In the genomic region with DNA sequence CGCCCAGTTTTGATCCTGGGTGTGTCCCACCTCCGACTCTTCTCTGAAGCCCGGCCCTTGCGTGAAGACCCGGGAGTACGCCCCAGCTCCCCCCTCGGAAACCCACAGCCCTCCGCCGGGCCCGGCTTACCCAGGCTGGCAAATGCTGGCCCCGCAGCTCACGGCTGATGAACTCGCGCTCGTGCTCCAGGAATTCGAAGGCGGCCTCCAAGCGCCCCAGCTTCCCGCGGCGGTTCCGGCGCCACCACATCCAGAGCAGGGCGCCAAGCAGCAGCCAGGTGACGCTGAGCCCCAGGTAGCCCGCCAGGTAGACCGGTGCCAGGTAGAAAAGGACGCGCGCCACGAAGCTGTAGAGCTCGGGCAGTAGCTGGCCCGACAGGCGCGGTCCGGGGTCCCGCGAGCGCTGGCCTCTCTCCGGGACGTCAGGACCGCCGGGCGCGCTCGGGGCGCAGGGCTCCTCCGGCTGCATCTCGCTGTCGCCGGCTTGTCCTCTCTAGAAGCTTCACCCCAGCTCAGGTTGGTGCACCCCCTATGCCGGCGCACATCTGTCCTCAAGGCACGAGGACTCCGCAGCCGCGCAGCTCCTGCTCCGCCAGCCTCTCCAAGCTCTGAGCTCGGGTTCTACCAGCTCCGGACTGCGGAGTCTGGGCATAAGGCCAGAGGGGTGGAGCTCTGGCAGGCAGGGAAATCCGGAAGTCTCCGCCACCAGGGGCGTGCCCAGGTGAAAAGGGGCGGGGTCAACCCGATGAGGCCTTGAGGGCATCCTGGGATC, we compare ENCODE assay signal across 9 mouse cellular contexts. TPM values are rescaled to one million over a fixed set of nuclear protein-coding genes. Genes with fewer than 3 reads are reported as not detected.
DNase-seq lines count a peak whose midpoint lies in the region; ATAC-seq and TF ChIP-seq lines count a peak whose summit lies in the region.
"Had no signal": no experiment of that assay in that cellular context is flagged by ENCODE, and none has a peak within 500 bp of the region (broad histone marks: within the 10 kb centered on the region; RNA-seq: fewer than 3 reads in every experiment).

Esyt3 (minus strand) TSS at position 637 of the 772 bp plus-strand sequence.

- H3K36me3 ChIP-seq in ES-Bruce4 (ENCODE audit: control insufficient read depth, insufficient read depth, low read length, poor library complexity, severe bottlenecking) = no peaks in the 10 kb centered on the region
- H3K36me3 ChIP-seq in embryonic facial prominence, embryonic 15.5 days = no peaks in the 10 kb centered on the region
- no peaks in the 10 kb centered on the region for H3K36me3 ChIP-seq in hindbrain, embryonic 15.5 days
- no peaks in the 10 kb centered on the region for H3K36me3 ChIP-seq in limb, embryonic 14.5 days (ENCODE audit: control insufficient read depth, insufficient read depth, low read length)
- no peaks in the 10 kb centered on the region for H3K36me3 ChIP-seq in midbrain, embryonic 11.5 days (ENCODE audit: control insufficient read depth, insufficient read depth, low read length)

- no peak for TF ChIP-seq CTCF in ES-Bruce4 (IDR thresholded peaks at IDR 0.05; ENCODE audit: low read depth, low read length)

- peak within 1 kb of the TSS; percentile 98 for H3K4me2 ChIP-seq in embryonic facial prominence, embryonic 15.5 days (replicated peaks)
- H3K4me2 ChIP-seq in hindbrain, embryonic 15.5 days = peak within 1 kb of the TSS; percentile 99
- H3K4me2 ChIP-seq in limb, embryonic 14.5 days (replicated peaks; ENCODE audit: low read depth, low read length, severe bottlenecking) = peak within 1 kb of the TSS; percentile 99
- peak within 1 kb of the TSS; percentile 88 for H3K4me2 ChIP-seq in midbrain, embryonic 11.5 days

- H3K4me1 ChIP-seq in ES-Bruce4 (ENCODE audit: control insufficient read depth, insufficient read depth, low read length) = no peaks in the 10 kb centered on the region
- H3K4me1 ChIP-seq in embryonic facial prominence, embryonic 15.5 days = peaks cover 16% of the 10 kb centered on the region
- H3K4me1 ChIP-seq in hindbrain, embryonic 15.5 days (replicated peaks) = peaks cover 16% of the 10 kb centered on the region
- peaks cover 9% of the 10 kb centered on the region; the same call in 1 of the 2 replicates for H3K4me1 ChIP-seq in limb, embryonic 14.5 days (ENCODE audit: control insufficient read depth, insufficient read depth, low read length)
- peaks cover 10% of the 10 kb centered on the region for H3K4me1 ChIP-seq in midbrain, embryonic 11.5 days (ENCODE audit: control insufficient read depth, insufficient read depth, low read length)

- DNase-seq in adrenal gland, adult 18-20 months (ENCODE audit: low spot score in 2 of 2) = peak; percentile 42
- DNase-seq in limb, embryonic 14.5 days (ENCODE audit: low spot score) = peak; percentile 59
- DNase-seq in midbrain, embryonic 11.5 days (ENCODE audit: low spot score, missing footprints) = peak; percentile 92
- peak; percentile 54 for DNase-seq in urinary bladder, adult 2 months (ENCODE audit: low spot score)
- DNase-seq in left cerebral cortex, adult 8-10 months (ENCODE audit: low spot score in 2 of 2) = no peak

- peak within 1 kb of the TSS; percentile 69 for H3K9ac ChIP-seq in ES-Bruce4 (ENCODE audit: low read depth, poor library complexity, severe bottlenecking)
- peak within 1 kb of the TSS; percentile 31; the same call in 1 of the 2 replicates for H3K9ac ChIP-seq in embryonic facial prominence, embryonic 15.5 days
- H3K9ac ChIP-seq in hindbrain, embryonic 15.5 days = peak within 1 kb of the TSS; percentile 25
- peak within 1 kb of the TSS; percentile 50 for H3K9ac ChIP-seq in limb, embryonic 14.5 days (ENCODE audit: low read depth, low read length, severe bottlenecking)
- H3K9ac ChIP-seq in midbrain, embryonic 11.5 days (ENCODE audit: low read length) = peak within 1 kb of the TSS; percentile 45

- H3K27ac ChIP-seq in ES-Bruce4 (ENCODE audit: insufficient read depth, low read length) = no peak within 1 kb of the TSS
- H3K27ac ChIP-seq in embryonic facial prominence, embryonic 15.5 days (replicated peaks) = no peak within 1 kb of the TSS
- no peak within 1 kb of the TSS for H3K27ac ChIP-seq in hindbrain, embryonic 15.5 days (replicated peaks)
- no peak within 1 kb of the TSS for H3K27ac ChIP-seq in limb, embryonic 14.5 days (replicated peaks; ENCODE audit: low read depth, low read length)
- H3K27ac ChIP-seq in midbrain, embryonic 11.5 days (ENCODE audit: low read depth, low read length) = no peak within 1 kb of the TSS

- peak within 1 kb of the TSS; percentile 77 for H3K4me3 ChIP-seq in ES-Bruce4 (ENCODE audit: low read depth, low read length)
- H3K4me3 ChIP-seq in embryonic facial prominence, embryonic 15.5 days (replicated peaks) = peak within 1 kb of the TSS; percentile 49
- H3K4me3 ChIP-seq in hindbrain, embryonic 15.5 days = peak within 1 kb of the TSS; percentile 48
- H3K4me3 ChIP-seq in limb, embryonic 14.5 days (replicated peaks; ENCODE audit: low read length) = peak within 1 kb of the TSS; percentile 48
- peak within 1 kb of the TSS; percentile 40 for H3K4me3 ChIP-seq in midbrain, embryonic 11.5 days (ENCODE audit: low read depth, low read length)
- H3K4me3 ChIP-seq: myocyte had no signal

- H3K9me3 ChIP-seq in ES-Bruce4 (replicated peaks; ENCODE audit: control insufficient read depth, insufficient read depth, low read length, poor library complexity, severe bottlenecking) = no peaks in the 10 kb centered on the region
- H3K9me3 ChIP-seq in embryonic facial prominence, embryonic 15.5 days (replicated peaks) = no peaks in the 10 kb centered on the region
- H3K9me3 ChIP-seq in hindbrain, embryonic 15.5 days = no peaks in the 10 kb centered on the region
- H3K9me3 ChIP-seq in limb, embryonic 14.5 days (ENCODE audit: control insufficient read depth, low read length) = no peaks in the 10 kb centered on the region
- no peaks in the 10 kb centered on the region for H3K9me3 ChIP-seq in midbrain, embryonic 11.5 days (ENCODE audit: control insufficient read depth, low read length)

- under 1% methylated on average over 65 of the region's 66 CpGs for WGBS in embryonic facial prominence, embryonic 15.5 days
- under 1% methylated on average over 62 of the region's 66 CpGs for WGBS in hindbrain, embryonic 15.5 days
- WGBS in limb, embryonic 14.5 days = 0% methylated on average over 50 of the region's 66 CpGs
- under 1% methylated on average over 64 of the region's 66 CpGs for WGBS in midbrain, embryonic 11.5 days

- TF ChIP-seq POLR2A in ES-Bruce4 (IDR thresholded peaks at IDR 0.05; ENCODE audit: insufficient read depth, low read length) = no peak
- no peak for TF ChIP-seq POLR2A in limb, embryonic 14.5 days (IDR thresholded peaks at IDR 0.05; ENCODE audit: borderline replicate concordance, extremely low read depth, insufficient read depth, insufficient read length)

- peak; percentile 62 for ATAC-seq in embryonic facial prominence, embryonic 15.5 days (ENCODE audit: insufficient number of reproducible peaks, low FRiP score, low TSS enrichment, low read depth)
- peak; percentile 79 for ATAC-seq in hindbrain, embryonic 15.5 days (ENCODE audit: low FRiP score, low read depth)
- ATAC-seq in limb, embryonic 14.5 days (ENCODE audit: low FRiP score, low read depth) = peak; percentile 55
- peak; percentile 59 for ATAC-seq in midbrain, embryonic 11.5 days (ENCODE audit: low FRiP score)

- no peak for TF ChIP-seq EP300 in ES-Bruce4 (IDR thresholded peaks at IDR 0.05; ENCODE audit: insufficient read depth, low read depth, low read length)

- peaks cover 2% of the 10 kb centered on the region; the same call in 1 of the 2 replicates for H3K27me3 ChIP-seq in ES-Bruce4 (ENCODE audit: control insufficient read depth, insufficient read depth, low read length, poor library complexity, severe bottlenecking)
- peaks cover 42% of the 10 kb centered on the region for H3K27me3 ChIP-seq in embryonic facial prominence, embryonic 15.5 days
- H3K27me3 ChIP-seq in hindbrain, embryonic 15.5 days = peaks cover 41% of the 10 kb centered on the region
- H3K27me3 ChIP-seq in limb, embryonic 14.5 days (ENCODE audit: control insufficient read depth, insufficient read depth, low read length) = peaks cover 36% of the 10 kb centered on the region
- peaks cover 32% of the 10 kb centered on the region for H3K27me3 ChIP-seq in midbrain, embryonic 11.5 days (ENCODE audit: control insufficient read depth, insufficient read depth, low read length)

RNA-seq across cellular contexts. Expression of gene Esyt3, which starts in this region (rescaled TPM):
- polyA plus RNA-seq in ES-Bruce4 (2011; ENCODE audit: insufficient read depth, insufficient read length, low read depth, missing spikeins) = 4.9 and 5.8 TPM in 2 replicates
- total RNA-seq in adrenal gland, adult 18-20 months (2021) = 1 to 10 TPM in 1 of 2 experiments, under 1 TPM in 1; 0.36 to 1.3 TPM
- polyA plus RNA-seq in embryonic facial prominence, embryonic 15.5 days (2015; fragmentation: Nextera tagmentation; extraction: Ambion mirVana) = 1.7 and 2.5 TPM in 2 replicates
- polyA plus RNA-seq in hindbrain, embryonic 15.5 days (2015; fragmentation: Nextera tagmentation; extraction: Ambion mirVana) = 0.76 and 0.87 TPM in 2 replicates
- polyA plus RNA-seq in limb, embryonic 14.5 days (2012; rRNA removed) = 1.1 and 1.2 TPM in 2 replicates
- 0.59 and 0.69 TPM in 2 replicates for polyA plus RNA-seq in limb, embryonic 14.5 days (2014; fragmentation: Nextera tagmentation; extraction: Ambion mirVana)
- 0.12 and 0.34 TPM in 2 replicates for polyA plus RNA-seq in midbrain, embryonic 11.5 days (2014; fragmentation: Nextera tagmentation; extraction: Ambion mirVana)
- polyA plus RNA-seq in urinary bladder, adult 2 months (2012; rRNA removed) = 5.3 and 8.2 TPM in 2 replicates
- total RNA-seq in left cerebral cortex, adult 8-10 months (2022) = 1 to 10 TPM; 1.2 to 3.0 (median 2.3) TPM

Comparison
In these comparisons a context has a peak if more than half of its experiments do, and no peak if none do; other contexts are left out.
1. Peak in ATAC-seq, H3K4me3 ChIP-seq, H3K9ac ChIP-seq and H3K4me2 ChIP-seq in hindbrain, embryonic 15.5 days; RNA of the gene not detected or under 1 TPM.
2. Peak in DNase-seq, ATAC-seq, H3K4me3 ChIP-seq, H3K9ac ChIP-seq and H3K4me2 ChIP-seq in midbrain, embryonic 11.5 days; RNA of the gene not detected or under 1 TPM.
3. DNase-seq: peak in adrenal gland, adult 18-20 months (2 of 2), limb, embryonic 14.5 days (single experiment) and urinary bladder, adult 2 months (single experiment); none in left cerebral cortex, adult 8-10 months (0 of 2).
4. Peak in every context shown above with its lines, with median percentiles within 50 percentile points of each other: H3K4me3 ChIP-seq, H3K9ac ChIP-seq, ATAC-seq and H3K4me2 ChIP-seq.